Mouse (Mus musculus) adrenal gland, postnatal 25 days (tissue): ENCODE measurements around the gene Smyd3. TPM values are rescaled to one million over a fixed set of nuclear protein-coding genes. Genes with fewer than 3 reads are reported as not detected.

Experiments used
- DNase-seq: peaks from one replicate; pipeline ENCODE4 v3.0.0; 2021; ENCODE audit warnings: mixed read lengths
- total RNA-seq: library from RNA; stranded (reverse); gene quantifications from 2 replicates; pipeline ENCODE4 v1.2.3, GENCODE M21; 2021

Smyd3 gene
- total RNA-seq, 1 experiment from 2014 or later: 9.6 TPM

DNA sequence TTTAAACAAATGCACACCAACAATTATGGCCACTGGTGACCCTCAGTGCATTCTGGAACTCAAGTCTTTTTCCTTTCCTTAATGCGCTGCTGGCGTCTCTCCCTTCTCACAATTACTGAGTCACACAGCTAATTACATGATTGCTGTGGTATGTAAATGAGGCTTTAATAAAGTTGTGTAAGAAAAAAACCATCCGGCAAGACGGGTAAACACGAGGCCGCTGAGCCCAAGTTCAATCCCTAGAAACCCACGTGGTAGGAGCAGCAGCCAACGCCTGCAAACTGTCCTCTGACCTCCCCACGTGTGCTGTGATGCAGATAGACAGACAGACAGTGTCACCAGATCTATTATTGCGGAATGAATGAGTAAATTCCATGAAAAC is 58.9 kb downstream of the Smyd3 start:
- no peak for DNase-seq

DNA sequence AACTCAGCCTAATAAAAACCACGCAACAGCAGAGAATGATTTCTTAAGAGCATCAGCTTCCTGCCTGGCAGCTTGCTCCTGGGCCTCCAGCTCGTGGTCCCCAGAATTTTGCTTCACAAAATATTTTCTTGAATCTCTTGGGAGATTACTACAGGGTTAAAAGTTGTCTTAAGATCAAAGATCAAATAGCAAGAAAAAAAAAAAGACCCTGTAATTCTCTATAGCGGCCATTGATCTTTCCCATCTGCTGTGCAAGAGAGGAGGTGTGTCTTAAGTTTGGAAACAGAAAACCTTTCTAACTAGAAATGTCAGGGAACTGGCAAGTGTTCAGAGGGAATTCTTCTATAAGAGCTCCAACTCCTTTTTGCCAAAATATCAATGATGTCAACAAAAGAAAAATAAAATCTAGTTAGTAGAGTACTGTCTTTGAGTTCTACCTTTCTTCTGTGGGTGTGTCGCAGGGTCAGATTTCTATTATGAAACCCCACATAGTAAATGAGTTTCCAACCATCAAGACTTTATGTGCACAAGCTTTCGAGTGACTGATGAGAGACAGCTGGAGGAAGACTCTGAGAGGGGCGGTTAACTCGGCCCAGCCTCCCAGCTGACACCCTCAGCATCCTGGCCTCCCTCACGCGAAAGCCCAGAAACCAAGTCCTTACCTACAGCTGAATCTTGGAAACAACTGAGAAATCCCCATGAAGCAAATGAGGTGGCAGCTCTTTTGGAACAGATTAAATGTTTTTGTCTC is 59.4 kb downstream of the Smyd3 start:
- DNase-seq: no peak

DNA sequence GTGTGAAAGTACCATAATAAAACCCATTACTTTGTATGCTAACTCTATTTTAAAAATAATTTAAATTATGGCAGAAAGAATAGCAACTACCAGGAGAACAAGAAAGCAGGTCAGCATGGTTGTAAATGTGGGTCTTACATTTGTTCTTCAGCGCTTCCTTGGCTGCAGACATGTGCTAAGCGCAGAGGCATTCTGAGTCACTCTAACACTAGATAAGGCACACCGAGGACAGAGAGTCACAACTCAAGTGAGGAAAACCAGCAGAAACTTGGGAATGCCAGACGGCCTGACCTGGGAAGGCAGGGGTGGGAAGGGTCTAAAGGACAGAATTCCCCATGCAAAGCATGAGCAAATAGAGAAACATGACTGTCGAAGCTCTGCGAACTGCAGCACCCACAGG is 63.2 kb downstream of the Smyd3 start:
- DNase-seq: no peak

DNA sequence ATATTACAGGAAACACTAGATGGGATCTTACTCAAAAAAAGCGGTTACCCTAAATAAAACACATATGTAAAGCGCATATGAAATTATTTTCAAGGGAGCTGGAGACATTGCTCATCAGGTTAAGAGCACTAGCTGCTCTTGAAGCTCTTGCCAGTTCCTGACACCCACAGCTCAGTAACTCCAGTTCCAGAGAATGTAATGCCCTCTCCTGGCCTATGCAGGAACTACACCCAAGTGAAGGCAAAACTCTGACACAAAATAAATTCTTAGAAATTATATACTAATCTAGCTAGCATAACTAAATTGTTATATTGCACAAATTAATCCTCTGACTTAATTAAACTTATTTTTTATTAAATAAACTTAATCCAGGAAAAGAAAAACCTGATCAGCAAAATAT is 66.6 kb downstream of the Smyd3 start:
- no peak for DNase-seq

DNA sequence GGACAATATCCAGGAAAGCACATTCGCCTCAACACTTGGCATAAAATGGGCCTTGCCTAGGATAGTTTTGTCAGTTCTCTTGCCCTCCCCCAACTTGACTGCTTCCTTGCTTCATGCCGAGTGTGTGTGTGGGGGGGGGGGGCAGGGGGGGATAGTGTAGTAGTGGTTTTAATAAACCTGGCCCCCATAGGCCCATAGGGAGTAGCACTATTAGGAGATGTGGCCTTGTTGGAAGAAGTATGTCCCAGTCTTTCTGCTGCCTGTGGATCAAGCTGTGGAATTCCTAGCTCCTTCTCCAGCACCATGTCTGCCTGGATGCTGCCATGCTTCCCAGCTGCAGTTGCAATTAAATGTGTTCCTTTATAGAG is 71.0 kb downstream of the Smyd3 start:
- DNase-seq: no peak

DNA sequence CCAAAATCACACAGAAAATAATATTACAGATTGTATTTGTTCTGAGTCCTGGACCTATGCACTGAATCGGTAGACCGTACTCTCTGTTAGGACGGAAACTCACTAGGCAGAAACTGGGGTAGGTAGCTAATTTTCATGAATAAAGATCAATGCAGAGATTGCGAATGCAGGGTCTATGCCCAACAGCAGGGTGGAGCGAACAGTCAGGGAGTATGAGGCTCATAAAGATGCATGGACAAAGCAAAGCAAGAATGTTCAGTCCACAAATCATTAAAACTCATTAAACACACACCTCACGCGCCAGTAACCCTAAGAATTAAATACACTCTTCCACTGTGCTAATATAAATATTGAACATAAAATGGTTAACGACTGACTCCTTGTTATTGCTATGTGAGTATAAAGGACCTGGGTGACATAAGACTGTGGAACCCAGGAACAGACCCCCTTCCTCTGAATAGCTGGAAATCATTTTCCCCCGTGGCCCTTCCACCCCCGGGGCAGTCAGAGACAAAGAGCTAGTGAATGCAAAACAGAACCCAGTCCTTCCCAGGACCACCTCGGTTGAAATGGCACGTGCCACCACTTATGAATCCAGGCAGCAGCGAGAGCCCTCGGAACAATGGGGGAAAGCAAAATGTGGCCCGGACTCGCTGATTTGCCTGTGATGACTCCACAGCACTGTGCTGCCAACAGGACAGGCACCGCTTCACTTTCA is 71.6 kb downstream of the Smyd3 start:
- DNase-seq: no peak

DNA sequence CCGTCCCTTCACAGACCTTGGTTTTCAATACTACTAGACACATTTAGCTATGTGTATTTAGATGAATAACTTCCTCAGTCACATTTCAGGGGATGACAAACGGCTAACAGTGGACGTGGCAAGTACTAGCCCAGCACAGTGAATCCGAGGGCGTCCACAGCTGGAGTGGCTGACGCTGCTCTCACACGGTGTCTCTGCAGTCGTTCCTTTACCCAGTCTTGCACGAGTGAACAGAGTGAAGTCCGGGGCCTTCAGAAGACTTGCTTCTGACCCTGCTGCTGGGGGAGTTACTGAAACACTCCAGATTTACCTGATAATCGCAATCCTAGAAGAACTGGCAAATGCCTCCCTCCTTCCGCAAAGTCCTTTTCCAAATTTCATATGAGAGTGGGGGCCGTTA is 74.0 kb downstream of the Smyd3 start:
- DNase-seq: no peak

DNA sequence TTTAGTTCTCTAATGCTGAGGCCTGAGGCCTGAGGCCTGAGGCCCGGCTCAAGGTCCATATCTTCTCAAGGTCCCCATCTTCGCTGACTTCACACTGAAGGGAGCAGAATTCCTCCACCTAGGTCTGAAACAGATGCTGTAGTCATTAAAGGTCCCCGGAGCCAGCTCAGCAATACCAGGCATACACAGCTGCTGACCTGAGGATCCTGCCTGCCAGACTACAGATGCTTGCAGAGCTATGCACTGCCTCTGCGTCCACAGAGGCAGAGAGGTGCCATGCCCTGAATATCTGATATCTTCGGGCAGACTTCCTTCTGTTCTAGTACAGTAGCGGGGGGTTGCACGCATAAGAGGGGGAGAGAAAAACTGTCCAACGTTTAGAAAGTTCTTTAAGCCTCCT is 74.4 kb downstream of the Smyd3 start:
- DNase-seq: no peak

DNA sequence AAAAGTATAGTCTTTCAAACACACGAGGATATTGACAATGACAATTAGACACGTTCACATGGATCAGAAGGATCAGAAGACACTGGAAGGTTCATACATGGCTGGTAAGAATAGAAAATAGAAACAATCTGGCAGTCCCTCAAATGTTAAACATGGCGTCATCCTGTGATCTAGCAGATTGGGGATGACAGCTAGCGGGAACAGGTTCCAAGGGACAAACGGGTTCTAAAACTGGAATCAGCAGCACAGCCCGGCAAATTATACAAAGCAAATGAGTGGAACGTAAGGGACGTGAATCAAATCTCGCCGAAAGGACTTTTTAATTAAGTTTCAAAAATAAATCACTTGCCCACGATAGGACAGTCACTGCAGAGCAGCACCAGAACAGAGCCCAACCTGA is 81.2 kb downstream of the Smyd3 start:
- no peak for DNase-seq

DNA sequence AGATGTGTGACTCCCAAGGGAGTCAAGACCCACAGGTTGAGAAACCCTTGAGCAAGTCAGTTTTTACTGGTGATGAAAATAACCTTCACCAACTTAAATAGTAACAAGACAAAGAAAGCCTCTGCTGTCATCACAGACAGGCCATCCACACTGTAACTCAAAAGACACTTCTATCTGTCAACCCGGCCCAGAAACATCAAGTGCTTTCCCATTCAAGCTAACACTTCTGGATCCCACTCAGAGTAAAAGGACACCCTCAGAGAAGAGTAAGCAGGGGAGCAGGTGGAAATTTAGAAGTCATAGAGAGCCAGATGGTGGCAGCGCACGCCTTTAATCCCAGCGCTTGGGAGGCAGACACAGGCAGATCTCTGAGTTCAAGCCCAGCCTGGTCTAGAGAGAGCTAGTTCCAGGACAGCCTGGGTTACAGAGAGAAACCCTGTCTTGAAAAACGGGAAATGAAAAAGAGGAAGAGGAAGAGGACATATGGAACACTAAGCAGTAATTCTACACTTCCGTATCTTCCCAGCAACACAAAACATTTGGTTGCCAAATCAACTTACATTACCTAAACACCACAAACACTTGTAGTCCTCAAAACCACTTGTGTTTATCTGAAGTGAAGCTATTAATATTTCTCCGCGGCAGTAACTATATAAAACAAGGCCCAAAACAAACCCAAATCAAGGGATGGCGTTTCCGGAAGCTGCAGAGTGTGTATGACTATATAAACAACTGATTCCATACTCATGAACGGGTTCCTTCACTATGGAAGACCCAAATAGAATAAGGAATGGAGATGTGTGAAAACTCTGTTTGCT is 83.2 kb downstream of the Smyd3 start:
- no peak for DNase-seq

DNA sequence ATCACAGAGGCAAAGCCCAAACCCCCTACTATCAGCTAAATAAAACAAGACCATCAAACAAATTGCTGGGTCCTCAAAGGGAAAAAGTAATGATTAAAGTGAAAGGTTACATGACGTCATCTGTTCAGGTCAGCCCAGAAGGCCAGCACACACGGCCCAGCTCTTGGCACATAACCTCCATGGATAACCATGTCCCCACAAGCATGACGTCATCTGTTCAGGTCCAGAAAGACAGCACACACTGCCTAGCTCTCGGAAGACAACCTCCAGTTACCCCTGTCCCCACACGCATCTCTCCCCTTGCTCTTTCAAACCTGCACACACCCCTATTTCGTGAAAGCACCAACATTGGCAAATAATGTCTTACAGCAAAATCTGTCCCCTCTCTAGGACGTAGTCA is 84.0 kb downstream of the Smyd3 start:
- DNase-seq: no peak

DNA sequence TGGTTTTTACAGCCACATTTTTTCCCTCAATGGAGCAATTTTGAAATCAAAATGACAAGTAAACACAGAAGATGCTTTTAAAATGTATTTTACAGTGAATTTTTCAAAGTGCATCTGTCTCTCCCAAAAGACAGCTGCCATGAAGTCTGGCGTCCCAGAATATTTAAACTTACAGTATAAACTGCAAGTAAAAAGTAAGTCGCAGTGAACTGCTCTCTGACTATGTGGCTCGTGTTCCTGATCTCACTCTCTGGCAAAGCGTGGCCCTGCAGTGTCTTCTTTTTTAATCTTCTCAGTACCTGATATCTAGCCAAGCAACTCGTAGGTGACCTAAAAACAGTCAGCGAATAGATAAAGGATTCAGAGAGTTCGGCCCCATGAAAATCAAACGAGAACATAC is 84.5 kb downstream of the Smyd3 start:
- DNase-seq: no peak

DNA sequence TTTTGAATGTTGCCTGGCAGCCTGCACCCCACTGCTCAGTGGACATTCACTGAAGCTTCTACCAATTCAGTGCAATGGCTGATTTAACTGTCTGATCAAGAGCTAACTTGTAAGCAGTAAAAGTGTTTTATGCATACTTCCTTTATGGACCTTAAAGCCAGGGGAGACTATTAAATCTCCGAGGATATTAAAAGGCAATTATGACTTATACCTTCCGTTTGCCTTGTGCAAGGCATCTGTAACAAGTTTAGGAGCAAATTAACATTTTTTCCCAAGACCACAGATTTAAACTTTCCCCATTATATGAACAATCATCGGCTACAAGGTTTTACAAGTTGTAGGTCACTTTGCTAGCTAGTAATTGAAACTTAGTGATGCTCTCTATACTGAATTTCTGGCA is 87.8 kb downstream of the Smyd3 start:
- no peak for DNase-seq

DNA sequence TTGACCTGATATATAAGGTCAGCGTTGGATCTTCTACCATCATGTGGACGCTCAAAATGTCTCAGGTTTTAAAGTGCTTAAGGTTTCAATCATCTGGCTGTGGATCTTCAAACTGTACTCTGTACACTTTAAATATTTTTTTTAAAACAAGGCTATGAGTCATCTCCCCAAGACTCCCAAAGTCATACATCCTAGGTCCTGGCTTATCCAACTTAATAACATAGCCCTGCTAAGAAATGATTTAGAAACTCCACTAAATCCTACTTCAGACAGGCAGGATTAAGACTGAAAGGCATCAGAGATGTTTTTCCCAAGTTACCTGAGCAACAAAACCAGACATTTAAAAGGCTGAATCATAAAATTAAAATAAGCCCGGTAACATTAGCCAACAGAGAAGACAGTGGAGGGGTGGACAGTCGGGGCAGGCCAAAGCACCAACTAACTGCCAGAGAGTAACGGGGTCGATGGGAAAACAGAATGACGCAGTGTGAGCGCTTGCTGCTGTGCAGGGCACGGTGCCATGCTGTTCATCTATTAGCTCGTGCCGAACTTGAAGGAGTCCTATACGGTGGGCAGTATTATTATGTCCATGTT is 92.9 kb downstream of the Smyd3 start:
- no peak for DNase-seq

DNA sequence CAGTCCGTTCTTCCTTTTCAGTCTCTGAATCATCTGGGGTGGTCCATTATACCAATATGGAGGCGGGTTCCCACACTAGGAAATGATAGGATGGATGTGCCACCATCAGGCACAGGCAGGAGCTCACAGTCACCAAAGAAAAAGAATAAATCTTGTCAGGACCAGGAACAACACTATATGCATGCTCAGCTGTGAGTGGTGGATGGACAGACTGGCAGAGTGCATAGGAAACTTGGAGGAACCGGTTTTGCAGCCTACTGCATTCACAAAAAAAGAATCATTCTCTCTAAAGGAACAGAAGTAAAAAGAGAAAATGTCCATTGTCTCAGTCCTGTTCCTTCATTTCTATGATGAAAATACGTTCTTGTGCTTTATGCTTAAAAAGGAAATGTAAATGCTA is 98.8 kb downstream of the Smyd3 start:
- DNase-seq: no peak

DNA sequence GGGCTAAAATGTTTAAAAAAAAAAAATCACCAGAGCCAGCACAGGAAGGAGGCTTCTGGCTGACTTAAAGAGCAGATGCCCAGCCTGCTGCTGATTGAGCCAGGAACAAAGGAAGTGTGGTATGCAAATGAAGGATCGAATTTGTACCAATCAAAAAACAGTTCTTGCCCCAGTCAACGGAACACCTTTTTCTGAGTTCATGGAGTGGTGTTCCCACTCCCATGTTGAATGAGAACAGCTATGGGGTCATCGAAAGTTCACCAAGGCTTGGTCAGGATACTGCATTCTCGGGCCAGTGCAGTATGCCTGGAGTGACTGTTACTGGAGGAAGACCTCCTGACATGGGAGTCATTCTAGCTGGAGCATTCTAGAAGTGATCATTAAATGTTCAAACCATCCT is 109.8 kb downstream of the Smyd3 start:
- DNase-seq: no peak

DNA sequence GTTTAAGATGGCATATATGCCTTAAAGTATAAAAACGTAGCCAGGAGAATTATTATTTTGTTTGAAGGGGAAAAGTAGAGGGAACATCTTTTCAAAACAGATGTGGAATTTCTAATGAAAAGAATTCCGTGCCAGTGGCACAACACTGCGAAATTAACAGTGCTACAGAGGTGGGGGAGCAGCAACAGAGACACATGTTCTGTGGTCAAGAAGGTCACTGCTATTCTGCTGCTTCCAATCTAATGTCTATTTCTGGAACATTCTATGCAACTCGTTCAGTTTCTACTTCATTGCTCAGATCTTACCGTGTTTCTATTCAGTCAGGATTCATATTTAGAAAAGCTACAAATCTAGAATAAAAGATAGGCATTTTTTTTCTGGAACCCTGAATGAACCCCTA is 117.0 kb downstream of the Smyd3 start:
- DNase-seq: no peak

DNA sequence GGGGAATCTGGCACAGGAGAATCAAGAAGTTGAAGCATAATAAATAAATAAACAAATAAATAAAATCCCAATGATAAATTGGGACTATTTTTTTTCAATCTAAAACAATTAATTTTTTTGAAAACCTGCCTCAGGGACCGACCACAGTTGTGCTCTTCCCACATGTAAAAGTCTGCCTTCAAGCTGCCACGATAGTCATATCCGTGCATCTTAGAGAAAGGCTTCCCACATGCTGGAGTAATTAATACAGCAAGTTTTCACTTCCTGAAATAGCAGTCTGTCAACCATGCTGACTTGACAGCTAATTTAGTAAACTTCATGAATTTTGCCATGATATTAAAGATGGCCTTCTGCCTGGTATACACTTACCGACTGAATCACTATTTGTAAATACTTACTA is 119.2 kb downstream of the Smyd3 start:
- DNase-seq: no peak

DNA sequence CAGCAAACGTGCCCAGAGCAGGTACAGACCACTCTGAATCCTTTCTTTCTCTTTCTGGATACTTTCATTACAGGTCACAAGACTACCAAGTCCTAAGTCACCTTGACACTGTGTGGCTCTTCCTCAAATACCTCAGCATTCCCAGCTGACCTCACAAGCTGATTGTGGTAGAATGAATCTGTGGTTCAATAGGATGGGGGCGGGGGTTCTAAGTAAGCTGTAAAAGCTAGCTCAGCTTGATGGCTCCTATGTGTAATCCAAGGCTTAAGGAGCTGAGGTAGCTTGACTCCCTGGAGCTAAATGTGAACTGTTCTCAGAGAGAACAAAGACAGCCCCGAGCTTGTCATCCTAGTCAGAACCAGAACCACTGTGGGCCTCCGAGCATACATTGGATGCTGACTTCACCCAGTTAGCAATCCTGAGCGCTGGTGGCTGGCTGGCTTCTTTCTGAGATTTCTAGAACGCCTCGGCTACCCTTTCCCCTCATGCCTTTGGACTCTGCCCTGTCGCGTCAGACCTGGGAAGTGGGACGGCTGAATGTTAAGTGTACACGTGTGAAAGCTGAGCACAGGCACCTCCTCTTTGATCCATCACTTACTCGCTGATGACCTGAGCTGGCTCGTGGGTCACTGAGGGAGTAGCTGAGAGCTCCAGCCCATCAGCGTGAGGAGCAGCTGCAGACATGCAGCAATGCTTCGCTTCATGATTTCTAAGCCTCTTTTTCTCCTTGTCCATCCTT is 131.4 kb downstream of the Smyd3 start:
- DNase-seq: no peak

DNA sequence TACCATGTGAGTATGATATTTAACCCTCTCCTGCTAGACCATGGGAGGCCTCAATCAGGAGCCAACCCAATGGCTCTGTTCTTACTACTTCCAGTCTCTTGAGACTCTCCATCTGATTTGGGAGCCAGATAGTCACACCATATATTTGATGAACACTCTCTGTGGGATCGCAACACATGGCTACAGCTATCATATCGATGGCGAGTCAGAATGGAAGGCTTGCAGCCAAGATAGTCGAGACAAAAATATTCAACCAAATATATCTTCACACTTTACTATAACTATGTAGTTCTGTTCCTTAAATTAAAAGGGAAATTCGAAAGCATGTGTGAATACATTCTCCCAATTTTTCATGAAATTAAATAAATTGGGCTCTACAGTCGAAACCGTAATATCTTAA is 132.2 kb downstream of the Smyd3 start:
- DNase-seq: no peak

DNA sequence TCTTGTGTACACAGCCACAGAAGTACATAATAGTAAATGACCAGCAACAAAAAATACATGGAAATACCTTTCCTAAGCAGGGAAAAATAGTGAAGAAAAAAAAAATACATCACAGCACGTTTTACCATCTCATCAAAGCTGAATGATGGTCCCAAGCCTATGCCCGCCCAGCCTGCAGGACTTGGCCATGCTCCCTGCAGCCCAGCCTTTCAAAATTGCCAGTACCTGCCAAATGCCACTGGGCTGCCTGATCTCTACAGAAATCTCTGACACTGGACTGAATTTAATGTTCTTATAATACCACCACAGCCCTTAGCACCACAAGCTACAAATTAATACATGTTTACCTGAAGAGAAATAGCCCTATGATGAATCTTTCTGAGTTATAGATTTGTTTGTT is 133.5 kb downstream of the Smyd3 start:
- no peak for DNase-seq

DNA sequence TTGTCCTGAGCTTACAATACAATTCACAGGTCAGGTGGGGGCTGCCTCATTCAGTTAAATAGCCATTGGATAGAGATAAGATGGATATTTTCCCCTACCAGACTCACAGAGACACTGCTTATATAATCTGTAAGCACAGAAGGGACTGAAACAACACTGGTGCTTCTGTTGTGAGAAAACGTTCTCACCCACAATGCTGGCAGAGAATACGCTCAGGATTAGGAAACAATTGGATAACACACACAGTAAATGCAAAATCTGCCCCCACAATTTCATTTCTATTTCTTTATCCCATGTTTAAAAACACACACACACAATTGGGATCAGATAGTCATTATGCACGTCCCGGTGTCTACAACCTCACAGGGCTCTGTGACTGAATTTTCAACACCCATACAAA is 139.7 kb downstream of the Smyd3 start:
- DNase-seq: no peak
